Mouse (Mus musculus) NIH3T3 (cell line): ENCODE data around the gene Unc93a.
"Not testable (repeated sequence)": the region's sequence is repeated elsewhere in the genome, so short reads cannot be mapped to it uniquely, and the experiment has no call there.

Experiments
- DNase-seq: peaks from one replicate; pipeline ENCODE4 v3.0.0-alpha.2; 2012; ENCODE audit warnings: low read depth

The Unc93a gene

DNA sequence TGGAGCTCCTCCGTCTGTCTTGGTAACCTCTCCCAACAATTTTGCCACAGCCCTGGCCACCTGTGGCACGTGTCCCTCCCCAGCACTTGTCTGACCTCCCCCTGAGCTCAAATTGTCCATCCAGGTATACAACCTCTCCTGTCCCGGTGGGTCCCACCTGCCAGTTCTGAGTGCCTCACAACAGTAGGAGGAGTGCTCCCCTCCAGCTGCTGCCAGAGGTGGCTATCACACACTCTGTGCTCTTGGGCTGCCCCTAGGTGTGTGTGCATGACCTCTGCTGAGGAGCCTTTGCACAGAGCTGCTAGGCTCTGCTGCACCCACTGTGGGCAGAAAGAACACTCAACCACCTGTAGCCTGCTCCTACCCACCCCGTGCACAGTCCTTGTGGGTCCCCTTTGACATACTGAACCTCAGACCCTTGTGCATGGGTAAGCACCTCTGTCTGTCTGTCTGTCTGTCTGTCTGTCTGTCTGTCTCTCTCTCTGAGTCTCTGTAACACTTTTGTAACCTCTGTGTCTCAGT lies 63.7 kb downstream of the Unc93a start:
- DNase-seq = not testable (repeated sequence)

DNA sequence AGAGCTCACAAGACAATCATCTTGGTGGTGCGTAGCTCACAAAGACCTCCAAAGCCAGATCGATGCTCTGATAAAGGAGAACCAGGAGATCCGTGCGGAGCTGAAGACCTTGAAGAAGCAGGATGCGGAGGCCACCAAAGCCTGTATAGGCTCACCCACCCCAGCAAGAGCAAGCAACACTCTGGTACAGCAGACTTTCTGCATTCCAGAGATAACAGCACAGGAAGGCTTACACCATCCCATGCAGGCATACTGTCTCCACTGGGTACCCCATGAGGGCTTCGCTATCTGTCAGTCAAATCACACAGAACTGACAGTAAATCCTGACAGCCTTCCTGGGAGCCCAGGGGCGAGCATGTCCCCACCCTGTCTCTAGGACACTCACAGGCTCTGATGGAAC lies 68.7 kb downstream of the Unc93a start:
- not testable (repeated sequence) for DNase-seq

DNA sequence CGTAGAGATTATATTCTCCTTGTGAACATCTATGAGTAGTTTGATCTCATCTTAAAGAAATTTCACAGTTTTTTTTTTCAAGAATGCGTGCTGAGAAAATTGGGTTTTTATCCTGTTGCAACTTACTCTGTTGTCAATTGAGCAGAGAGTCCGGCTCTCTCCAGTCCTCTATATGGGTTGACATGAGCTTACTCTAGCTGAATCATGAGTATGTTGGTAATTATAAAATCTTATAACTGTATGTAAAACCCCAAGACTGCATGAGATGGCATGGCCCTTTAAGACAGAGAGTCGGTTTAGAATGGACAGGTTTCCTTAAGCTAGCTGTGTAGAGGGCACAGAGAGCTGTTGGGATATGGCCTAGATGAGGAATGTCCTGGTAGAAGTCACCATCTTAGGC lies 70.8 kb downstream of the Unc93a start, which contains the start of gene Tcp10b:
Gene Tcp10b, plus strand, starts transcription at position 301 of the 400 bp plus-strand sequence.
- DNase-seq = not testable (repeated sequence)
